Mouse (Mus musculus) G1E (cell line): ENCODE results near the gene Slc25a30.

ENCODE experiments used
- CTCF ChIP-seq: IDR thresholded peaks from 2 replicates; pipeline ENCODE4 v1.5.1; 2012; ENCODE audit warnings: low read depth, low read length, inconsistent platforms, mixed read lengths
- GATA1 ChIP-seq: IDR thresholded peaks from 2 replicates; pipeline ENCODE4 v1.6.1; 2012; ENCODE audit warnings: borderline replicate concordance, low read length, inconsistent platforms, mixed read lengths

DNA sequence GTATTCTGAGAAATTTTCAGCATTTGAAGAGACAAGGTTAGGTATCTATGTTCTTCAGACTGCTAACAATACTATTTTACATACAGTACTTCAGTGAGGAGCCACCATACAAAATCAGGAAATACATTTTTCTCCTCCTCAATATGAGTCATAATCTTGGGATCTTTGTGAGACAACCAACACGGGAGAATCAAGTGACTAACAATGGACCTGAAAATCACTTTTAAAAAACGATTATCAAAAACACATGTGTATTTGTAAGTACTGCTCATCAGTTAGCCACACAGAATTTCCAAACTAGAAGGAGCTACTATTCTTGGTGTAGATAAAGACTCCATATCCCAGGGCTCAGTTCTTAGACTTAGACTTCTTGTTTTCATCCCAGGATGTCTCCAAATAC is 55.5 kb downstream of the Slc25a30 start:
- TF ChIP-seq CTCF (no peak), GATA1 (no peak)
